Mouse (Mus musculus): ENCODE measurements around the gene Slco1a4.
A peak's percentile ranks its signal among the peaks of the same experiment; 100 is the strongest.
"Not testable (repeated sequence)": the region's sequence is repeated elsewhere in the genome, so short reads cannot be mapped to it uniquely, and the experiment has no call there.

The Slco1a4 gene

DNA sequence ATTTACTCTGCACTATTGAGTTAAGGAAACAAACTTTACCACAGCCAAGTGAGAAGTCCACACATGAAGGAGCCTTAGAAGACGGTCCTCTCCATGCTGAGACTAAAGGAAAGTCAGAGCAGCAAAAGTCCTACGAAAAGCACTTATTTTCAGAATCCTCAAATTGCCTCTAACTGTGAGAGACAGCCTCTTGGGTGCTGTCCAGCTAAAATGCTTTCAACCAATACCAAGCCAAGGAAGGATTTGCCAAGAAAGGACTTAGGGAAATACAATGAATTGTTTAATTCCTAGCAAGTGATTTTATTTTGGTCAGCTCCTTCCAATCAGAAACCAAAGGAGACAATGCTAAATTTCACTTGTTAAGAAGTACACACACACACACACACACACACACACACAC is at the start of gene Slco1a4:
TSS of gene Slco1a4 (minus strand) at position 115 of the 400 bp plus-strand sequence.
- no peak for DNase-seq

DNA sequence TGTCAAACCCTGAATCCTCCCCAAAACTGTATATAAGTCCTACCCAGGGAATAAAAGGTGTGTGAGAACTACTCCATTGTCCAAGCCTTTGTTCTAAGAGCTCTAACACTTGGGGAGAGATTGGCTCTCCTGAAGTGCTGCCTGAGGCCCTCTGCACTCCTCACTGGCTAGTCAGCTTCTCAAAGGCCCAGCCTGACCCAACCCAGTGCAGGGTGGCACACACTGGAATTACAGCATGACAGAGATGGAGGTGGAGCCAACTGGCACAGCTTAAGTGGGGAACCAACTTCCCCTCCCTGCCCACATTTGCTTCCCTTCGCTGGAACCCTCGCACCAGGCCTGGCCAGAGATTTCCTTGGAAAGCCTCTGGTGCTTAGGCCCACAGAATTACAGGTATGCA is 42.2 kb upstream of the Slco1a4 start:
- no peak for DNase-seq

DNA sequence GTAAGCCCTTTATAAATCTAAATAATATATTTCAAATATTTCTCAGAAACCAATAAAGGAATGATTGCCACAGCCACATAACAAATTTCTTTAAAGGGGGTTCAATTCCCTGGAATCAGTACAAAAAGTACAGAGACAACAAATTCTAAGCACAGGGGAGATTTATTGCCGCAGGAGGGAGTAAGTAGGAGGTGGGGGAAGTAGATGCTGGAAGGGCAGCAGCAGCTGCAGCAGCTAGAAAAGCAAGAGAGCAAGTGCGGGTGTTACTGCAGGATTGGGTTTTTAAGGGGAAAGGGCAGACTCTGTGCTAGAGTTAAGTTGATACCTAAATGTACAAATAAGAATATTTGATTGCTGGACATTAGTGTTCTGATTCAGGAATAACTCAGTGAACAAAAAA is 33.7 kb upstream of the Slco1a4 start:
- DNase-seq, result no peak

DNA sequence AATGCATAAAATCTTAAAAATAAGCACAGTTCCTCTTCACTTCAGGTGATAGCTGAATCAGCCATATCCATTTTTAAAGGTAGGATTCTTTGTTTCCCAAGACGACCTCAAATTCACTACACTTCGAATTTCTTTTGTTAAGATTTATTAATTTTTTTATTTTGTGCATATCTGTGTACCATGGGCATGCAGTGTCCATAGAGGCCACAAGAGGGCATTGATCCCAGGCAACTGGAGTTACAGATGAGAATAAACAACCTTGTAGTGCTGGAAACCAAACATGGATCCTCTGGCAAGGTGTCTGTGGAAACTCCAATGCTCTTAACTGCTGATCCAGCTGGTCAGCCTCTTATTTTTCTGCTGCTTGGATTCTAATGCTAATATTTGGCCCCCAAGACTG is 32.2 kb upstream of the Slco1a4 start:
- no peak for DNase-seq

DNA sequence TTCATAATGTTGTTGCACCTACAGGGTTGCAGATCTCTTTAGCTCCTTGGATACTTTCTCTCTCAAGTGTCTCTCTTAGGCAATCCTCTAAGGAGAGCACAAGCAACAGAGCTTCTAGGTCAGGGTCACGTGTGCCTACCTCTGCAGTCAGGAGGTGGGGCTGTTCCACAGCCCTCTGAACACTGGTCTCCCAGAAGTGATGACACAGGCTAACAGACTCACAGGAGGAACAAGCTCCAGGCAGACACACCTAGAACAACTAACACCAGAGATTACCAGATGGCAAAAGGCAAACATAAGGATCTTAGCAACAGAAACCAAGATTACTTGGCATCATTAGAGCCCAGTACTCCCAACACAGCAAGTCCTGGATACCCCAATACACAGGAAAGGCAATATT is 26.6 kb upstream of the Slco1a4 start:
- no peak for DNase-seq

DNA sequence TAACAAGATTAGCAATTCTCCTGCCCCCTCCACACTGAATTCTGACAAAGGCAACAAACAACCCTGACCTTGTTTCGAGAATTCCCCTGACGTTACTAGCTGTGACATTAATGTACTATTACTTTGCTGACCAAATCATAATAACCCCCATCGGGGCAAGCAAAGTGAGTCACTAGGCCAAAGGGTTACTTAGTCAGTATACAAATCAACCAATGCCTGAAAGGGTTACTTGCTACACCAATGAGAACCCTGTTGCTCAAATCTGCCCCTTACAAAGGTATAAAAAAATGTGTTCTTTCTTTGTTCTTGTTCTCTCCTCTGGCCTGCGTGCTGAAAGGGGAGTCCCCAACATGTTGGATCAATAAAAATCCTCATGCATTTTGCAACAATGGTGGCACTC is 19.7 kb upstream of the Slco1a4 start:
- not testable (repeated sequence) for DNase-seq

DNA sequence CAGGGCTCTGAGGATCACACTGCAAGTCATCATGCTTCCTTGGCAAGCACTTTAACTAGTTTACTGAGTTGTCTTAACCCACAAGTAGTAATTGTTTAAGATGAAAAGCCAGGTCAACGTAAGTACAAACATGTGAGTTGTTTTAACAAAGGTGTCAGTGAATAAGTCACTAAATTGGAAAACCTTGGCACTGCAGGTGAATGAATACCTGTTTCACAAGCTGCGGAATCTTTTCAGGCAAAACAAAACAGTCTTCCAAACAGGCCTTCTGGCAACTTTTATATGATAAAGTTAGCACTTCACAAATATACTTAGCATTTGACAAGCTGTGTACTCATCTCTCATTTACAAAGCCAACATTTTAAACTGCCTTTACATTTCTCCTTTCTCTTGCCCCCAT is 15.7 kb upstream of the Slco1a4 start:
- no peak for DNase-seq

DNA sequence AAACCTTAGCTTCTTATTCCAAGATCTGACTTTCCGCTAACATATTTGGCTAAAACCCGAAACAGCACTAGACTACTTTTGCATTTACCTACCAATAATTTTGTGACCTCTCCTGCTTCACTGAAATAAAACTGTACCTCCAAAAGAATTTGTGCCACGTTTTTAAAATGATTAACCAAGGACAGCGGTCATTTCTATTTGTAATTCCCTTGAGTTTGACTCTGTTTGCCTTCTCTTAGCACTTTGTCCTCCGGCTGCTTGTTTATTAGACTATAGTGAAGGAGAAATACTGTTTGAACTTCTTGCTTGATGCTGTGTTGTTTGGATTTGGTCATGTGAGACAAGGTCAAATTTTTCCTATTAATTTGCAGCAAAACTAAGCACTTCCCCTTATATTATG is 12.7 kb upstream of the Slco1a4 start:
- DNase-seq, result no peak

DNA sequence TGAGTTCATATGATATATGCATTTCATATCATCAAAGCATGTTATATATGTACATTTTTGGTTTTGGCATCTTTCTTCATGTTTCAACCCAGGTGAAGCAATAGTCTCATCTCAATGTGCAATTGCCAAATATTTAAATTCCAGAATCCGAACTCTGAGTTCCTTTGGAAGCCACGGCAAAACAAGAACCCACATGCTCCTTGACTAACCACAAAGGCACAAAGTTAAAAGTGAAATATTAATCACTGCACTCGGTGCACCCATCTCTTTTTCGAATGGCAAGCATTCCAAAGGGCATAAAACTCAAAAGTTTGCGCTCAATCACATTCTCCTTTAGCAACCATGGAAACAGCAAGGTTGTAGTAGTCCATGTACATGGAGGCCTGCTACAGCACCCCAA is 10.0 kb upstream of the Slco1a4 start:
- no peak for DNase-seq

DNA sequence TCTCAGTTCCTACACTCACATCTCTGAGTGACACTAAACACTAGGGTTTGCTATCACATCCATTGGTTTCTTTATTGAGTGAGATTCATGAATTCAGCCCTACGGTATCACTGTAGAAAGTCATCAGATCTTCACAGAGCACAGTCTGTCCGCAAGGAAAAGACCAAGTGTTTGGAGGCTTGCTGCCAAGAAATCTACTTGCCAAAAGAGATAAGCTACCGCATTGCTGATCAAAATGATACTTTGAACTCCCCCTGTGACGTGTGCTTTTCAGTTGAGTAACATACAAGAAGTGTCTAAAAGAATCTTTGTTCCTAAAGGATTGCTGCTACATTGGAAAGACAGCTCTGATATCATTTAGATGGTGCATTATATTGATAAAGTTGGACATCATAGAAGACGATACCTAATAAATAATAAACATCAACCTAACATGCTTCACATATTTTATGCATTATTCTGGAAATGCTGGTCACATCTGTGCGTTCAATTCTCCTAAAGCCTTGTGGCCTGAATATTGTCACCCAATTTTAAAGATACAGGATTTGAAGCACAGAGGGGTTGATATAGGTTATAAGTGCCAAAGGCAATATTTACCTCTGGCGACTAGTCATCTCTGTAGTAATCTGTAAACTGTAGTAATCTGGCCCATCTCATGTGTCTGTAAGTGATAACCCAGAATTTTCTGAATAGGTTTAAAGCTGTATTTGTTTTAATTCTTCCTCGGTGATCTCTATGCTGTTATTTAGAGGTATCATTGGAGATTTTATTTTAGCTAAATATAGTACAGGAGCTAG is 1.9 kb upstream of the Slco1a4 start:
- no peak for DNase-seq

DNA sequence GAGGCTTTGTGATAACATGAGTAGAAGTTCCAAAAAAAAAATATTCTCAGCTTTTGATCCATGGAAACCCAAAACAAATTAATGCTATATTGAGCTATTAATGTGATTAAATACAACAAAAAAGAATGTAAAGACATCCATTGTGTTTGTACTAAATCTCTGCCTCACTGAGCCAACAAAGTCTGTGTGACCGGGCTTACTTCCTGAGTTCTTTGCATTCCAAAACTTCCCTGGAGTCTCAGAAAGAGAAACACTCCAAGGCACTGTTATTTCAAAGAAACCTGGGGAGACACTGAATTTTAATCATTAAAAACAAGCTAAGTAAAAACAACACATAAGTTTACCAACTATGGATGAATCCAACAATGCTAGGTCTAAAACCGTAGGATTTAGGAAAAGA is 2.4 kb downstream of the Slco1a4 start:
- no peak for DNase-seq

DNA sequence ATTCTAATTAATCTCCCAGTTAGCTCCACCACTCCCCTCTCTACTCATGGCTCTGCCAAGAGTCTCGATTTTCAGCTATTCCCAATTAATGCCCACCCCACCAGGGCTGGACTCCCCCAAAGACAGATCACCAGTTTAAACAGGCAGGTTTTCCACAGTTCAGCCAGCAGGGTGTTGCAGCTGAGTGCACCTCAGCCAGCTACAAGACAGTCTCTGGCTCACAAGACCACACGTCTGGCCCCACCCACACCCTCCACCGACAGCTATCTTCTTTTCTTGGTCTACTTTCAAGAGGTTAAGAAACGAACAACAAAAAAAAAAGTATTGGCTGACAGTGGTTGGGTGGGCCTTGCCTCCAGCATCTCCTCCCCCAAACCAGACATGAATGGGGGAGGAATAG is 6.9 kb downstream of the Slco1a4 start:
- no peak for DNase-seq

DNA sequence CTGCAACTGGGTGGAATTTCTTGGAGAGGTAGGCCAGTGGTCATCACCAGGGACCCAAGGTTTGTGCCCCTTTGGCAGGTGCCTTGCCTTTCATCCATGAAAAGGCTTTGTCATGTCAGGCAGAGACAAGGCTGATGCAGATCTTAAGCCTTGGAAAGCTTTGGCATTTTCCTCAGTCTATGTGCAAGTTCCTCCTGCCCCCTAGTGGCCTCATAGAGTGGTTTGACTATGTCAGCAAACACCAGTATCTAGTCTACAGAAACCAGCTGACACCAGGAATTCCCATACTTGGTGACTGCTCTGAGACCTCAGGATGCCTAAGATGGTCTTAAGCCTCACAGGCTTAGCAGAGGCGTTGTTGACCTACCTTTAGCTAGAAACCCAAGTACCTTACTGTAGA is 58.2 kb downstream of the Slco1a4 start:
- peak in 1 of 2 experiments; percentile 31 for DNase-seq

DNA sequence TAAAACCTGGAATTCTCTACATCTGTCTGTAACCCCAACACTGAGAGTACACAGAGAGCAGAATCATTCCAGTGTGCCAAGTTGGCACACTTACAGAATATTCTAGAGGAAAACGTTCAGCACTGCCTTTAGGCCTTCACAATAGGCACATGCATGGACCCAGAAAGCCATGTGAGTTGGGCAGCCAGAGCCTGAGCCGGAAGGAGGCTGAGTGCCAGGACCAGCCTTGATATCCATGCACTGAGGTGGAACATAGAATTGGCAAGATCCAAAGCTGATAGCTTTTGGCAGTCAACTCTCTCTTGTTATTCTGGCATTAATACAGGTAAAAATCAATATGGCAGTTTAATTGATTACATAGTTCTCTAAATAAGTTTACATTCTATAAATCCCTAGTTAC is 81.5 kb downstream of the Slco1a4 start:
- no peak for DNase-seq

DNA sequence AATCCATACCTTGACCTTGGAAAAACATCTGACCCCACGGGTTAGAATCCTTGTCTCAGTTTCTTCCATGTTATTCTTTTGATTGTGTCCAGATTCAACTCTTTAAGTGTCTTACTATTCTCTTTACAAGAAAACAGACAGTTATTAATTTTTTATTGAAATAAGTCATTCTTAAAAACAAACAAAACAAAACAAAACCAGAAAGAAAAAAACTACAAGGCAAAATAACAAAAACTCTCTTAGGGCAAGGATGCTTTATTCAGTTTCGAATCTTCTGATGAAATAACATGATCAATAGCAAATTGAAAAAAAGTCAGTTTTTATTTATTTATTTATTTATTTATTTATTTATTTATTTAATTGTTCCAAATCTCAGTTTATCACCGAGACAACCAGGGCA is 82.3 kb downstream of the Slco1a4 start, which contains the start of gene Gm5724:
TSS of gene Gm5724 (minus strand) at position 101 of the 400 bp plus-strand sequence.
- DNase-seq, result no peak

Measured in lung, postnatal 4 days (tissue).